Mouse (Mus musculus): ENCODE data around the gene Abcb4. TPM values are rescaled to one million over a fixed set of nuclear protein-coding genes. Genes with fewer than 3 reads are reported as not detected.

Gene Abcb4
- total and polyA plus RNA-seq, 3 experiments = 86.0 to 107 TPM; not detected in 1

GRCm38 (mm10) chr5:8863580-8864337 lies 29.8 kb upstream of the Abcb4 start:
- Histone ChIP-seq H3K36me3 (ENCODE audit: control insufficient read depth in 1 of 2, insufficient read depth in 2 of 2, low read length in 2 of 2) (peaks cover 0 to 5% of the 10 kb centered on the region in 2 experiments; a peak in 2 of 4 replicates), H3K9me3 (replicated peaks; ENCODE audit: insufficient read depth, low read length) (no peaks in the 10 kb centered on the region), H3K9ac (ENCODE audit: control insufficient read depth, low read depth, low read length, poor library complexity, severe bottlenecking) (no peak overlapping the region), H3K27ac (ENCODE audit: control insufficient read depth, low read depth, low read length) (no peak overlapping the region), H3K4me3 (ENCODE audit: control insufficient read depth in 1 of 2, insufficient read depth in 1 of 2, low read depth in 2 of 2, low read length in 2 of 2) (no peak overlapping the region), H3K27me3 (ENCODE audit: control insufficient read depth in 1 of 2, insufficient read depth in 2 of 2, low read length in 2 of 2) (no peaks in the 10 kb centered on the region; a peak in 1 of 4 replicates), H3K79me2 (ENCODE audit: control insufficient read depth, insufficient read depth, low read length, poor library complexity) (no peaks in the 10 kb centered on the region), H3K4me1 (ENCODE audit: control insufficient read depth in 1 of 2, insufficient read depth in 2 of 2, low read length in 2 of 2) (peaks cover 0 to 7% of the 10 kb centered on the region in 2 experiments; a peak in 2 of 4 replicates)
- peak; percentile 53 for DNase-seq (ENCODE audit: low read depth, low spot score)
- TF ChIP-seq SIN3A (IDR thresholded peaks at IDR 0.05; ENCODE audit: low read length) (peak; percentile 93), ZC3H11A (IDR thresholded peaks at IDR 0.05; ENCODE audit: low read depth, low read length) (no peak), MAZ (IDR thresholded peaks at IDR 0.05; ENCODE audit: low read depth, low read length) (no peak), E2F4 (IDR thresholded peaks at IDR 0.05; ENCODE audit: borderline replicate concordance, low read depth, low read length) (no peak), NELFE (IDR thresholded peaks at IDR 0.05; ENCODE audit: low read depth, low read length) (no peak), KAT2A (conservative IDR thresholded peaks at IDR 0.05; ENCODE audit: low read depth, low read length) (no peak), MEF2A (IDR thresholded peaks at IDR 0.05; ENCODE audit: extremely low read depth, insufficient replicate concordance, low read depth, low read length, poor library complexity, severe bottlenecking) (no peak), ZKSCAN1 (IDR thresholded peaks at IDR 0.05; ENCODE audit: low read depth, low read length) (no peak), SMC3 (IDR thresholded peaks at IDR 0.05; ENCODE audit: low read depth, low read length) (no peak), USF1 (IDR thresholded peaks at IDR 0.05; ENCODE audit: low read depth, low read length) (peak; percentile 90), ZMIZ1 (IDR thresholded peaks at IDR 0.05; ENCODE audit: low read depth, low read length) (no peak), MAX (IDR thresholded peaks at IDR 0.05; ENCODE audit: low read length) (peak; percentile 90), CHD2 (IDR thresholded peaks at IDR 0.05; ENCODE audit: low read length) (no peak), ETS1 (IDR thresholded peaks at IDR 0.05; ENCODE audit: low read depth, low read length) (peak; percentile 94), HCFC1 (IDR thresholded peaks at IDR 0.05; ENCODE audit: low read depth, low read length) (no peak), CHD1 (IDR thresholded peaks at IDR 0.05; ENCODE audit: low read depth, low read length) (no peak), JUND (IDR thresholded peaks at IDR 0.05; ENCODE audit: low read depth, low read length) (no peak), CTCF (IDR thresholded peaks at IDR 0.05 in 2 of 3, conservative IDR thresholded peaks at IDR 0.05 in 1 of 3; ENCODE audit: control insufficient read depth in 1 of 3, insufficient read depth in 1 of 3, low read depth in 2 of 3, low read length in 3 of 3, poor library complexity in 1 of 3, severe bottlenecking in 1 of 3) (no peak), RAD21 (IDR thresholded peaks at IDR 0.05; ENCODE audit: low read depth, low read length) (no peak), TBP (IDR thresholded peaks at IDR 0.05; ENCODE audit: low read depth, low read length) (no peak), NRF1 (IDR thresholded peaks at IDR 0.05; ENCODE audit: insufficient read depth, low read depth, low read length, poor library complexity, severe bottlenecking) (no peak), GABPA (IDR thresholded peaks at IDR 0.05; ENCODE audit: low read depth, low read length) (no peak), POLR2AphosphoS2 (IDR thresholded peaks at IDR 0.05; ENCODE audit: low read length) (no peak), EP300 (IDR thresholded peaks at IDR 0.05; ENCODE audit: low read depth in 1 of 2, low read length in 2 of 2) (peak; percentile 38 to 57; a peak in 2 of 4 replicates), ZNF384 (IDR thresholded peaks at IDR 0.05; ENCODE audit: low read depth, low read length) (peak; percentile 86), MYB (IDR thresholded peaks at IDR 0.05; ENCODE audit: low read depth, low read length) (no peak), GATA1 (IDR thresholded peaks at IDR 0.05; ENCODE audit: low read depth, low read length) (peak; percentile 55), MYC (IDR thresholded peaks at IDR 0.05; ENCODE audit: low read depth, low read length) (no peak), BHLHE40 (IDR thresholded peaks at IDR 0.05; ENCODE audit: borderline replicate concordance, low read depth, low read length) (peak; percentile 95), ELF1 (IDR thresholded peaks at IDR 0.05; ENCODE audit: low read depth, low read length) (no peak), USF2 (IDR thresholded peaks at IDR 0.05; ENCODE audit: borderline replicate concordance in 1 of 2, insufficient read depth in 1 of 2, low read depth in 1 of 2, low read length in 2 of 2) (peak; percentile 36 to 53; a peak in 2 of 4 replicates), TAL1 (IDR thresholded peaks at IDR 0.05; ENCODE audit: low read length) (no peak), TCF12 (IDR thresholded peaks at IDR 0.05; ENCODE audit: low read depth, low read length) (no peak), RCOR1 (IDR thresholded peaks at IDR 0.05; ENCODE audit: low read depth, low read length) (peak; percentile 59), POLR2AphosphoS5 (IDR thresholded peaks at IDR 0.05; ENCODE audit: borderline replicate concordance, low read depth, low read length) (no peak), POLR2A (IDR thresholded peaks at IDR 0.05; ENCODE audit: control insufficient read depth in 1 of 2, insufficient read depth in 1 of 2, low read depth in 1 of 2, low read length in 2 of 2, poor library complexity in 1 of 2) (no peak), MXI1 (IDR thresholded peaks at IDR 0.05; ENCODE audit: low read depth, low read length) (peak; percentile 58; the same call in 1 of the 2 replicates)

All from MEL (cell line).